Mouse (Mus musculus): ENCODE measurements at regions not wholly inside any gene's neighbourhood (a gene's known extent, or its start where the extent isn't known, plus 50 kb on each side); places are given as distances from the start of the nearest gene placed in this dataset.

- DNase-seq: no peak
These were observed 128.3 kb downstream of the Actr3 start for GRCm38 (mm10) chr1:125307223-125307622.

- no peak for DNase-seq
These were observed 136.9 kb downstream of the Actr3 start for GRCm38 (mm10) chr1:125298520-125299090.

- no peak for DNase-seq
These were observed 139.9 kb downstream of the Actr3 start for GRCm38 (mm10) chr1:125295646-125296045.

- DNase-seq: no peak
These were observed 145.1 kb downstream of the Actr3 start for GRCm38 (mm10) chr1:125290320-125291021.

GRCm38 (mm10) chr1:125286347-125286746, 149.2 kb downstream of the Actr3 start:
- DNase-seq: no peak

- no peak for DNase-seq
These were observed 150.8 kb downstream of the Actr3 start for GRCm38 (mm10) chr1:125284693-125285092.

GRCm38 (mm10) chr1:125273752-125274151, 161.8 kb downstream of the Actr3 start:
- no peak for DNase-seq

- DNase-seq: no peak
These were observed 171.8 kb downstream of the Actr3 start for GRCm38 (mm10) chr1:125263684-125264083.

- DNase-seq: no peak
These were observed 172.5 kb downstream of the Actr3 start for GRCm38 (mm10) chr1:125263068-125263467.

- DNase-seq: no peak
These were observed 193.2 kb downstream of the Actr3 start for GRCm38 (mm10) chr1:125242345-125242744.

GRCm38 (mm10) chr1:125241717-125242116, 193.8 kb downstream of the Actr3 start:
- no peak for DNase-seq

GRCm38 (mm10) chr1:125237595-125237988, 197.9 kb downstream of the Actr3 start:
- DNase-seq: no peak

- DNase-seq: no peak
These were observed 198.5 kb downstream of the Actr3 start for GRCm38 (mm10) chr1:125236948-125237594.

GRCm38 (mm10) chr1:125234747-125235146, 200.8 kb downstream of the Actr3 start:
- no peak for DNase-seq

- no peak for DNase-seq
These were observed 212.2 kb downstream of the Actr3 start for GRCm38 (mm10) chr1:125223370-125223769.

- DNase-seq: no peak
These were observed 219.3 kb downstream of the Actr3 start for GRCm38 (mm10) chr1:125216192-125216591.

GRCm38 (mm10) chr1:125187091-125187490, 248.4 kb downstream of the Actr3 start:
- no peak for DNase-seq

- DNase-seq: no peak
These were observed 259.2 kb downstream of the Actr3 start for GRCm38 (mm10) chr1:125176124-125176937.

- no peak for DNase-seq
These were observed 260.8 kb downstream of the Actr3 start for GRCm38 (mm10) chr1:125174725-125175124.

GRCm38 (mm10) chr1:125172474-125172873, 263.1 kb downstream of the Actr3 start:
- DNase-seq: no peak

GRCm38 (mm10) chr1:125165226-125165625, 270.3 kb downstream of the Actr3 start:
- DNase-seq: peak; percentile 18 to 53

GRCm38 (mm10) chr1:125158481-125158880, 277.0 kb downstream of the Actr3 start:
- peak; percentile 8 to 27 for DNase-seq

GRCm38 (mm10) chr1:125156093-125156492, 279.4 kb downstream of the Actr3 start:
- DNase-seq: no peak
